Mouse (Mus musculus): Measurements from ENCODE around the gene Olfr522.

DNA sequence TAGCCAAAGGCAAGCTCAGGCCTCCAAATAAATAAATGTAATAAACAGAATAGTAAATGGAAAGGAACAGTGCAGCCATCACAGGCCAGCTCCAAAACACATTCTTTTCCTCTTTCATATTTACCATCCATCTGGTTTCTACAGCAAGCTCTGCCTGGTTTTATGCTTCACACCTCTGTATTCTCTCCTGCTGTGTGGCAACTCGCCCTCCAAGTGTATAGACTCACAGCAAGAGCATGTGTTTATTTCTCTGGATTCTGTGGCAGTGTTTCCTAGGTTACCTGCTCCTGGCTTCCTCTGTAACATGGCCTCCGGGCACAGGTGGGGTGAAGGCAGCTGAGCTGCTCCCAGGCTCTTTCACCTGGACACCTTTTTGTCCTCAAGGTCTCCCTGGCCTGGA is 27.9 kb upstream of the Olfr522 start:
- TF ChIP-seq CTCF (IDR thresholded peaks at IDR 0.05; ENCODE audit: low read depth) = no peak
- no peak for TF ChIP-seq EP300 (optimal IDR thresholded peaks at IDR 0.05)
